Mouse (Mus musculus): ENCODE results near the gene Igf2bp1.

The Igf2bp1 gene

GRCm38 (mm10) chr11:96005403-96006271 is at the start of gene Igf2bp1:
Gene Igf2bp1, minus strand, starts transcription at chr11:96005940.
- no peak for DNase-seq (ENCODE audit: low read depth, low spot score)

GRCm38 (mm10) chr11:96050854-96051253 is 45.1 kb upstream of the Igf2bp1 start:
- no peak for DNase-seq (ENCODE audit: low read depth, low spot score)

GRCm38 (mm10) chr11:96049939-96050338 is 44.2 kb upstream of the Igf2bp1 start:
- DNase-seq (ENCODE audit: low read depth, low spot score) = no peak

GRCm38 (mm10) chr11:96047469-96048373 is 42.0 kb upstream of the Igf2bp1 start:
- DNase-seq (ENCODE audit: low read depth, low spot score) = no peak

- no peak for DNase-seq (ENCODE audit: low read depth, low spot score)
Observed at GRCm38 (mm10) chr11:96046793-96047192, 41.1 kb upstream of the Igf2bp1 start.

GRCm38 (mm10) chr11:96046028-96046427 is 40.3 kb upstream of the Igf2bp1 start:
- DNase-seq (ENCODE audit: low read depth, low spot score) = no peak

GRCm38 (mm10) chr11:96044803-96045567 is 39.2 kb upstream of the Igf2bp1 start:
- no peak for DNase-seq (ENCODE audit: low read depth, low spot score)

- DNase-seq (ENCODE audit: low read depth, low spot score) = no peak
Observed at GRCm38 (mm10) chr11:96038560-96038959, 32.8 kb upstream of the Igf2bp1 start.

GRCm38 (mm10) chr11:96037499-96037898 is 31.8 kb upstream of the Igf2bp1 start:
- no peak for DNase-seq (ENCODE audit: low read depth, low spot score)

GRCm38 (mm10) chr11:96035133-96035532 is 29.4 kb upstream of the Igf2bp1 start:
- DNase-seq (ENCODE audit: low read depth, low spot score) = no peak

- DNase-seq (ENCODE audit: low read depth, low spot score) = peak; percentile 86
Observed at GRCm38 (mm10) chr11:96034596-96035052, 28.9 kb upstream of the Igf2bp1 start, which contains the start of gene Snf8. Gene Snf8, plus strand, starts transcription at chr11:96034885.

- no peak for DNase-seq (ENCODE audit: low read depth, low spot score)
Observed at GRCm38 (mm10) chr11:96034116-96034515, 28.4 kb upstream of the Igf2bp1 start.

GRCm38 (mm10) chr11:96033264-96033663 is 27.5 kb upstream of the Igf2bp1 start:
- DNase-seq (ENCODE audit: low read depth, low spot score) = no peak

GRCm38 (mm10) chr11:96031701-96032100 is 26.0 kb upstream of the Igf2bp1 start:
- no peak for DNase-seq (ENCODE audit: low read depth, low spot score)

- DNase-seq (ENCODE audit: low read depth, low spot score) = no peak
Observed at GRCm38 (mm10) chr11:96030571-96030970, 24.8 kb upstream of the Igf2bp1 start.

GRCm38 (mm10) chr11:96028130-96028529 is 22.4 kb upstream of the Igf2bp1 start:
- DNase-seq (ENCODE audit: low read depth, low spot score) = no peak

- DNase-seq (ENCODE audit: low read depth, low spot score) = no peak
Observed at GRCm38 (mm10) chr11:96020622-96021021, 14.9 kb upstream of the Igf2bp1 start.

GRCm38 (mm10) chr11:96017941-96018351 is 12.2 kb upstream of the Igf2bp1 start:
- DNase-seq (ENCODE audit: low read depth, low spot score) = no peak

GRCm38 (mm10) chr11:96015421-96015820 is 9.7 kb upstream of the Igf2bp1 start:
- no peak for DNase-seq (ENCODE audit: low read depth, low spot score)

GRCm38 (mm10) chr11:96011982-96012381 is 6.2 kb upstream of the Igf2bp1 start:
- no peak for DNase-seq (ENCODE audit: low read depth, low spot score)

- DNase-seq (ENCODE audit: low read depth, low spot score) = no peak
Observed at GRCm38 (mm10) chr11:96008827-96009226, 3.1 kb upstream of the Igf2bp1 start.
